ENCODE assay signal across 9 mouse cellular contexts in the genomic region with DNA sequence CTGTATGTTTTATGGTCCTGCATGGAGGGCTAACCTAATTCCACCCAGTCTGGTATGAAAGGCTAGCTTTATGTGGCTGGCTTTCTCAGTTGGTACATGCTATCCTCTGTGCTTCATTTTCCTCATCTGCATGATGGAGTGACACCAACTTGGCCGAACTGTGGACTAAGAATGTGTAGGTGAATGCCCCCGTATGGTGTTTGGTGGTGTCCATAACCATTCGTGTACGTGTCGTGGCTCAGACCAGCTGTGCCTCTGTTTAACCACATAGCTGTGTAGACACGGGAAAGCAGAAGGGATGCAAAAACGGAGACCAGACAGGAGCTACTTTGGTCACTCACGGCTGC. TPM values are rescaled to one million over a fixed set of nuclear protein-coding genes. Genes with fewer than 3 reads are reported as not detected.
DNase-seq lines count a peak whose midpoint lies in the region; ATAC-seq and TF ChIP-seq lines count a peak whose summit lies in the region.
"Not testable (repeated sequence)": the region's sequence is repeated elsewhere in the genome, so short reads cannot be mapped to it uniquely, and the experiment has no call there.
"Had no signal": no experiment of that assay in that cellular context is flagged by ENCODE, and none has a peak within 500 bp of the region (broad histone marks: within the 10 kb centered on the region; RNA-seq: fewer than 3 reads in every experiment).

No protein-coding gene starts in this region.

- H3K79me2 ChIP-seq in liver, adult 2 months (ENCODE audit: control insufficient read depth, insufficient read depth, low read length), result not testable (repeated sequence)

- H3K4me1 ChIP-seq in embryonic facial prominence, embryonic 10.5 days; forebrain, embryonic 14.5 days (ENCODE audit: control insufficient read depth, insufficient read depth, low read length); heart, postnatal 0 days (ENCODE audit: control insufficient read depth, insufficient read depth); kidney, adult 2 months (ENCODE audit: control insufficient read depth, insufficient read depth, low read length); liver, adult 2 months (ENCODE audit: control insufficient read depth, insufficient read depth, low read length); neural tube, embryonic 12.5 days: not testable (repeated sequence)

- H3K9ac ChIP-seq in forebrain, embryonic 14.5 days (ENCODE audit: low read length); heart, postnatal 0 days (replicated peaks; ENCODE audit: low read depth, low read length); neural tube, embryonic 12.5 days: not testable (repeated sequence)
- H3K9ac ChIP-seq in liver, adult 2 months (ENCODE audit: low read depth, low read length), result peak overlapping the region; percentile 86; the same call in 1 of the 2 replicates

- not testable (repeated sequence) for H3K27ac ChIP-seq in embryonic facial prominence, embryonic 10.5 days (replicated peaks); forebrain, embryonic 14.5 days (ENCODE audit: low read depth, low read length); heart, postnatal 0 days (ENCODE audit: low read depth); kidney, adult 2 months (ENCODE audit: insufficient read depth, low read depth, low read length); liver, adult 2 months (replicated peaks; ENCODE audit: insufficient read depth, low read depth, low read length); neural tube, embryonic 12.5 days

- H3K36me3 ChIP-seq in embryonic facial prominence, embryonic 10.5 days (replicated peaks); forebrain, embryonic 14.5 days (ENCODE audit: control insufficient read depth, insufficient read depth, low read length); heart, postnatal 0 days (replicated peaks; ENCODE audit: control insufficient read depth, insufficient read depth, low read length); kidney, adult 2 months (ENCODE audit: control insufficient read depth, insufficient read depth, low read length); liver, adult 2 months (ENCODE audit: control insufficient read depth, insufficient read depth, low read length); neural tube, embryonic 12.5 days: not testable (repeated sequence)

- peak overlapping the region; percentile 57 for H3K4me2 ChIP-seq in forebrain, embryonic 14.5 days (ENCODE audit: low read length)
- peak overlapping the region; percentile 64 for H3K4me2 ChIP-seq in heart, postnatal 0 days (ENCODE audit: low read depth, low read length)
- H3K4me2 ChIP-seq in neural tube, embryonic 12.5 days (replicated peaks), result peak overlapping the region; percentile 66

- not testable (repeated sequence) for H3K9me3 ChIP-seq in embryonic facial prominence, embryonic 10.5 days; forebrain, embryonic 14.5 days (replicated peaks; ENCODE audit: control insufficient read depth, low read length); heart, postnatal 0 days (replicated peaks; ENCODE audit: control insufficient read depth, low read length); neural tube, embryonic 12.5 days

- TF ChIP-seq CTCF in heart, postnatal 0 days (IDR thresholded peaks at IDR 0.05; ENCODE audit: low read depth); kidney, adult 2 months (conservative IDR thresholded peaks at IDR 0.05; ENCODE audit: insufficient read depth, insufficient read length, low read depth, low read length); liver, adult 2 months (IDR thresholded peaks at IDR 0.05; ENCODE audit: low read depth, low read length): not testable (repeated sequence)

- not testable (repeated sequence) for ATAC-seq in forebrain, embryonic 14.5 days; heart, postnatal 0 days (ENCODE audit: insufficient read depth, low read depth)
- ATAC-seq in megakaryocyte progenitor cell, adult 5-6 weeks (replicated peaks; ENCODE audit: poor library complexity), result peak; percentile 8
- ATAC-seq in neural tube, embryonic 12.5 days (ENCODE audit: low FRiP score, low read depth), result peak; percentile 37

- H3K4me3 ChIP-seq in embryonic facial prominence, embryonic 10.5 days, result peak overlapping the region; percentile 65
- H3K4me3 ChIP-seq in forebrain, embryonic 14.5 days (ENCODE audit: low read depth, low read length), result peak overlapping the region; percentile 46
- peak overlapping the region; percentile 66 for H3K4me3 ChIP-seq in heart, postnatal 0 days (ENCODE audit: low read depth, low read length)
- H3K4me3 ChIP-seq in kidney, adult 2 months (ENCODE audit: insufficient read depth, low read depth, low read length), result peak overlapping the region; percentile 94
- H3K4me3 ChIP-seq in liver, adult 2 months (ENCODE audit: insufficient read depth, low read depth, low read length), result peak overlapping the region; percentile 97; the same call in 1 of the 2 replicates
- H3K4me3 ChIP-seq in neural tube, embryonic 12.5 days, result peak overlapping the region; percentile 53

- DNase-seq in embryonic facial prominence, embryonic 10.5 days (ENCODE audit: low spot score); forebrain, embryonic 14.5 days (ENCODE audit: low spot score); heart, postnatal 0 days (ENCODE audit: low spot score); kidney, adult 2 months; liver, adult 2 months (ENCODE audit: extremely low read depth, low read depth, low spot score): not testable (repeated sequence)

- TF ChIP-seq POLR2A in kidney, adult 2 months (IDR thresholded peaks at IDR 0.05; ENCODE audit: low read depth, low read length); liver, adult 2 months (IDR thresholded peaks at IDR 0.05; ENCODE audit: extremely low read depth, insufficient read depth, low read length): not testable (repeated sequence)

- not testable (repeated sequence) for TF ChIP-seq EP300 in heart, postnatal 0 days (IDR thresholded peaks at IDR 0.05; ENCODE audit: low read depth)

- no CpG with 5 or more reads among the region's 8 CpGs for WGBS in embryonic facial prominence, embryonic 10.5 days
- WGBS in forebrain, embryonic 14.5 days, result no CpG with 5 or more reads among the region's 8 CpGs
- no CpG with 5 or more reads among the region's 8 CpGs for WGBS in heart, postnatal 0 days
- no CpG with 5 or more reads among the region's 8 CpGs for WGBS in kidney, adult 2 months
- 0% methylated on average over 1 of the region's 8 CpGs for WGBS in liver, adult 2 months
- WGBS in neural tube, embryonic 12.5 days, result no CpG with 5 or more reads among the region's 8 CpGs

- H3K27me3 ChIP-seq in embryonic facial prominence, embryonic 10.5 days (replicated peaks; ENCODE audit: low read depth, poor library complexity, severe bottlenecking); forebrain, embryonic 14.5 days (replicated peaks; ENCODE audit: control insufficient read depth, insufficient read depth, low read length); heart, postnatal 0 days (ENCODE audit: control insufficient read depth, insufficient read depth, low read length); kidney, adult 2 months (replicated peaks; ENCODE audit: control insufficient read depth, insufficient read depth, low read length); liver, adult 2 months (ENCODE audit: control insufficient read depth, insufficient read depth, low read length); neural tube, embryonic 12.5 days (replicated peaks): not testable (repeated sequence)

RNA-seq across cellular contexts. Expression of a gene that starts 0.9 kb away (rescaled TPM):
- polyA plus RNA-seq in embryonic facial prominence, embryonic 10.5 days (2016; fragmentation: Nextera tagmentation; extraction: Ambion mirVana), result 31.5 and 34.7 TPM in 2 replicates
- polyA plus RNA-seq in forebrain, embryonic 14.5 days (2014; fragmentation: Nextera tagmentation; extraction: Ambion mirVana), result 57.7 and 60.2 TPM in 2 replicates
- total RNA-seq in heart, postnatal 0 days (2014; rRNA removed; ENCODE audit: low replicate concordance), result 72.9 and 74.7 TPM in 2 replicates
- 99.8 and 100 TPM in 2 replicates for polyA plus RNA-seq in heart, postnatal 0 days (2015; fragmentation: Nextera tagmentation; extraction: Ambion mirVana)
- 37.9 and 42.7 TPM in 2 replicates for polyA plus RNA-seq in kidney, adult 2 months (2012; rRNA removed)
- 19.1 and 20.4 TPM in 2 replicates for total RNA-seq in liver, adult 2 months (2014; rRNA removed)
- 17.0 and 20.5 TPM in 2 replicates for polyA plus RNA-seq in liver, adult 2 months (2012; rRNA removed)
- total RNA-seq in megakaryocyte progenitor cell, adult 5-6 weeks (2015), result 30.8 and 30.9 TPM in 2 replicates
- total RNA-seq in megakaryocyte progenitor cell, adult 5-6 weeks (2017), result 33.0 and 39.2 TPM in 2 replicates
- polyA plus RNA-seq in neural tube, embryonic 12.5 days (2016; fragmentation: Nextera tagmentation; extraction: Ambion mirVana), result 39.4 and 41.6 TPM in 2 replicates

RNA-seq across cellular contexts. Expression of a gene that starts 13.3 kb away (rescaled TPM):
- polyA plus RNA-seq in embryonic facial prominence, embryonic 10.5 days (2016; fragmentation: Nextera tagmentation; extraction: Ambion mirVana), result 52.4 and 53.7 TPM in 2 replicates
- 59.8 and 65.3 TPM in 2 replicates for polyA plus RNA-seq in forebrain, embryonic 14.5 days (2014; fragmentation: Nextera tagmentation; extraction: Ambion mirVana)
- 14.6 and 15.7 TPM in 2 replicates for total RNA-seq in heart, postnatal 0 days (2014; rRNA removed; ENCODE audit: low replicate concordance)
- 16.2 and 16.3 TPM in 2 replicates for polyA plus RNA-seq in heart, postnatal 0 days (2015; fragmentation: Nextera tagmentation; extraction: Ambion mirVana)
- 19.7 and 20.5 TPM in 2 replicates for polyA plus RNA-seq in kidney, adult 2 months (2012; rRNA removed)
- 6.8 and 7.0 TPM in 2 replicates for total RNA-seq in liver, adult 2 months (2014; rRNA removed)
- polyA plus RNA-seq in liver, adult 2 months (2012; rRNA removed), result 6.9 and 10.9 TPM in 2 replicates
- total RNA-seq in megakaryocyte progenitor cell, adult 5-6 weeks (2015), result 45.2 and 58.1 TPM in 2 replicates
- 34.9 and 46.6 TPM in 2 replicates for total RNA-seq in megakaryocyte progenitor cell, adult 5-6 weeks (2017)
- polyA plus RNA-seq in neural tube, embryonic 12.5 days (2016; fragmentation: Nextera tagmentation; extraction: Ambion mirVana), result 50.4 and 55.7 TPM in 2 replicates

RNA-seq across cellular contexts. Expression of a gene that starts 22.8 kb away (rescaled TPM):
- polyA plus RNA-seq in embryonic facial prominence, embryonic 10.5 days (2016; fragmentation: Nextera tagmentation; extraction: Ambion mirVana), result 120 and 126 TPM in 2 replicates
- 93.3 and 108 TPM in 2 replicates for polyA plus RNA-seq in forebrain, embryonic 14.5 days (2014; fragmentation: Nextera tagmentation; extraction: Ambion mirVana)
- 106 and 142 TPM in 2 replicates for total RNA-seq in heart, postnatal 0 days (2014; rRNA removed; ENCODE audit: low replicate concordance)
- 331 and 343 TPM in 2 replicates for polyA plus RNA-seq in heart, postnatal 0 days (2015; fragmentation: Nextera tagmentation; extraction: Ambion mirVana)
- polyA plus RNA-seq in kidney, adult 2 months (2012; rRNA removed), result 352 and 496 TPM in 2 replicates
- total RNA-seq in liver, adult 2 months (2014; rRNA removed), result 160 and 194 TPM in 2 replicates
- 113 and 123 TPM in 2 replicates for polyA plus RNA-seq in liver, adult 2 months (2012; rRNA removed)
- total RNA-seq in megakaryocyte progenitor cell, adult 5-6 weeks (2015), result 863 and 899 TPM in 2 replicates
- total RNA-seq in megakaryocyte progenitor cell, adult 5-6 weeks (2017), result 903 and 1,046 TPM in 2 replicates
- 105 and 110 TPM in 2 replicates for polyA plus RNA-seq in neural tube, embryonic 12.5 days (2016; fragmentation: Nextera tagmentation; extraction: Ambion mirVana)

RNA-seq across cellular contexts. Expression of a gene that starts 31.1 kb away (rescaled TPM):
- polyA plus RNA-seq in embryonic facial prominence, embryonic 10.5 days (2016; fragmentation: Nextera tagmentation; extraction: Ambion mirVana), result 0.09 and 0.26 TPM in 2 replicates
- polyA plus RNA-seq in forebrain, embryonic 14.5 days (2014; fragmentation: Nextera tagmentation; extraction: Ambion mirVana), result 0.40 TPM in 1 of 2 replicates, not detected in the other
- not detected in 2 replicates for total RNA-seq in heart, postnatal 0 days (2014; rRNA removed; ENCODE audit: low replicate concordance)
- polyA plus RNA-seq in heart, postnatal 0 days (2015; fragmentation: Nextera tagmentation; extraction: Ambion mirVana), result 0.05 and 0.10 TPM in 2 replicates
- polyA plus RNA-seq in kidney, adult 2 months (2012; rRNA removed), result 1.8 and 4.4 TPM in 2 replicates
- total RNA-seq in liver, adult 2 months (2014; rRNA removed), result 0.47 TPM in 1 of 2 replicates, not detected in the other
- polyA plus RNA-seq in liver, adult 2 months (2012; rRNA removed), result 0.17 TPM in 2 replicates
- total RNA-seq in megakaryocyte progenitor cell, adult 5-6 weeks (2015), result not detected in 2 replicates
- not detected in 2 replicates for total RNA-seq in megakaryocyte progenitor cell, adult 5-6 weeks (2017)
- 0.28 and 0.38 TPM in 2 replicates for polyA plus RNA-seq in neural tube, embryonic 12.5 days (2016; fragmentation: Nextera tagmentation; extraction: Ambion mirVana)
- total RNA-seq: heart, postnatal 10 days; layer of hippocampus, postnatal 25 days had no signal

Comparison
In these comparisons a context has a peak if more than half of its experiments do, and no peak if none do; other contexts are left out.
1. H3K4me3 ChIP-seq: peak in every context shown above with its lines; median percentile 97 in liver, adult 2 months; 94 in kidney, adult 2 months; 66 in heart, postnatal 0 days; 65 in embryonic facial prominence, embryonic 10.5 days; 53 in neural tube, embryonic 12.5 days; 46 in forebrain, embryonic 14.5 days.